In genomic region chr5:97417185-97417584, GRCm38 (mm10) we compare ENCODE assay signal across 20 mouse cellular contexts. TPM values are rescaled to one million over a fixed set of nuclear protein-coding genes. Genes with fewer than 3 reads are reported as not detected.
"Had no signal": no experiment of that assay in that cellular context is flagged by ENCODE, and none has a peak within 500 bp of the region (broad histone marks: within the 10 kb centered on the region; RNA-seq: fewer than 3 reads in every experiment).

No protein-coding gene starts in this region.

- H3K27ac ChIP-seq: kidney, embryonic 15.5 days; limb, embryonic 12.5 days; liver, embryonic 13.5 days; lung, embryonic 15.5 days; midbrain, embryonic 15.5 days; neural tube, embryonic 12.5 days had no signal

- DNase-seq: kidney, adult 2 months; kidney, postnatal 25 days; liver; liver, embryonic 13.5 days; liver, postnatal 0 days; thymus, adult 18-20 months; thymus, postnatal 14 days had no signal

- H3K27me3 ChIP-seq: kidney, embryonic 15.5 days; limb, embryonic 12.5 days; liver, embryonic 13.5 days; lung, embryonic 15.5 days; midbrain, embryonic 15.5 days; neural tube, embryonic 12.5 days had no signal

- ATAC-seq: liver, postnatal 0 days; midbrain, embryonic 15.5 days had no signal

- H3K4me2 ChIP-seq: kidney, embryonic 15.5 days; limb, embryonic 12.5 days; liver, embryonic 13.5 days; lung, embryonic 15.5 days; midbrain, embryonic 11.5 days; midbrain, embryonic 15.5 days; neural tube, embryonic 12.5 days had no signal

- H3K9me3 ChIP-seq: kidney, embryonic 15.5 days; liver, embryonic 13.5 days; lung, embryonic 15.5 days; midbrain, embryonic 15.5 days; neural tube, embryonic 12.5 days had no signal

- H3K4me3 ChIP-seq: kidney, embryonic 15.5 days; limb, embryonic 12.5 days; liver, embryonic 13.5 days; lung, embryonic 15.5 days; midbrain, embryonic 15.5 days; neural tube, embryonic 12.5 days had no signal

- H3K9ac ChIP-seq: kidney, embryonic 15.5 days; limb, embryonic 12.5 days; liver, embryonic 13.5 days; liver, postnatal 0 days; lung, embryonic 15.5 days; midbrain, embryonic 15.5 days; neural tube, embryonic 12.5 days had no signal

- H3K4me1 ChIP-seq: kidney, embryonic 15.5 days; limb, embryonic 12.5 days; liver, embryonic 13.5 days; lung, embryonic 15.5 days; midbrain, embryonic 15.5 days; neural tube, embryonic 12.5 days had no signal

- H3K36me3 ChIP-seq: kidney, embryonic 15.5 days; limb, embryonic 12.5 days; liver, embryonic 13.5 days; lung, embryonic 15.5 days; midbrain, embryonic 15.5 days; neural tube, embryonic 12.5 days had no signal

RNA-seq across cellular contexts. Expression of gene Naa11, which starts 25.0 kb away (rescaled TPM):
- total RNA-seq: layer of hippocampus, adult 18-20 months; layer of hippocampus, postnatal 10 days; left cerebral cortex, postnatal 36 days; monocyte, adult 5-6 weeks; neutrophil, adult 5-6 weeks had no signal
- polyA plus RNA-seq: kidney, adult 2 months; kidney, embryonic 15.5 days; limb, embryonic 12.5 days; liver, embryonic 13.5 days; liver, postnatal 0 days; midbrain, embryonic 11.5 days; midbrain, embryonic 15.5 days; neural tube, embryonic 12.5 days; urinary bladder, adult 2 months had no signal

RNA-seq across cellular contexts. Expression of gene Gk2, which starts 39.6 kb away (rescaled TPM):
- total RNA-seq: layer of hippocampus, adult 18-20 months; layer of hippocampus, postnatal 10 days; left cerebral cortex, postnatal 36 days; monocyte, adult 5-6 weeks had no signal
- polyA plus RNA-seq: kidney, embryonic 15.5 days; limb, embryonic 12.5 days; liver, embryonic 13.5 days; liver, postnatal 0 days; lung, embryonic 15.5 days; midbrain, embryonic 11.5 days; midbrain, embryonic 15.5 days; neural tube, embryonic 12.5 days; stomach, embryonic 14.5 days; urinary bladder, adult 2 months had no signal
